Mouse (Mus musculus) urinary bladder, postnatal 25 days (tissue): ENCODE results near the gene Med15.
"Not testable (repeated sequence)": the region's sequence is repeated elsewhere in the genome, so short reads cannot be mapped to it uniquely, and the experiment has no call there.

ENCODE experiments used
- DNase-seq: peaks from one replicate; pipeline ENCODE4 v3.0.0; 2022; ENCODE audit warnings: low spot score

Med15 gene

GRCm38 (mm10) chr16:17614740-17615139, 118.0 kb downstream of the Med15 start:
- DNase-seq: not testable (repeated sequence)

GRCm38 (mm10) chr16:17611383-17611782, 121.3 kb downstream of the Med15 start:
- no peak for DNase-seq

GRCm38 (mm10) chr16:17605684-17606083, 127.0 kb downstream of the Med15 start:
- DNase-seq: no peak

DNA sequence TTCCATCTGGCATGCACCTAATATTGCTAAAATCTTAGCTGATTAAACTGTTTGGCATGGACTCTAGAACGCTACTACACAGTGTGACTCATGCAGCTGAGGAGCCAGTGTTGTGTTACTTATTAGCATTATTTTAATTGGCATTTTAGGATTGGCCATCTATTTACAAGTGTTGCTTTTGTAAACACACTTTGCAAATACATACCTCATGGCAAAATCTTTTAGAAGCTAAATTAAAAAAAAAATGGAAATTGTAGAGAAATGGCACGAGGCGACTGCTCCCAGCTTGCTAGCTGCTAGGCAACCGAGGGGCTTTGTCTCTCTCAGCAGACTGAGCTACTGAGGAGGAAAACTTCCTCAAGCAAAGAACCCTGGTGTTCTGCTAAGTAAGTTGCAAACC, 127.8 kb downstream of the Med15 start:
- no peak for DNase-seq
